Mouse (Mus musculus): ENCODE measurements around the gene Grin2d. TPM values are rescaled to one million over a fixed set of nuclear protein-coding genes. Genes with fewer than 3 reads are reported as not detected.

Gene Grin2d
- polyA plus RNA-seq, 1 experiment from 2014 or later: 0.15 TPM

DNA sequence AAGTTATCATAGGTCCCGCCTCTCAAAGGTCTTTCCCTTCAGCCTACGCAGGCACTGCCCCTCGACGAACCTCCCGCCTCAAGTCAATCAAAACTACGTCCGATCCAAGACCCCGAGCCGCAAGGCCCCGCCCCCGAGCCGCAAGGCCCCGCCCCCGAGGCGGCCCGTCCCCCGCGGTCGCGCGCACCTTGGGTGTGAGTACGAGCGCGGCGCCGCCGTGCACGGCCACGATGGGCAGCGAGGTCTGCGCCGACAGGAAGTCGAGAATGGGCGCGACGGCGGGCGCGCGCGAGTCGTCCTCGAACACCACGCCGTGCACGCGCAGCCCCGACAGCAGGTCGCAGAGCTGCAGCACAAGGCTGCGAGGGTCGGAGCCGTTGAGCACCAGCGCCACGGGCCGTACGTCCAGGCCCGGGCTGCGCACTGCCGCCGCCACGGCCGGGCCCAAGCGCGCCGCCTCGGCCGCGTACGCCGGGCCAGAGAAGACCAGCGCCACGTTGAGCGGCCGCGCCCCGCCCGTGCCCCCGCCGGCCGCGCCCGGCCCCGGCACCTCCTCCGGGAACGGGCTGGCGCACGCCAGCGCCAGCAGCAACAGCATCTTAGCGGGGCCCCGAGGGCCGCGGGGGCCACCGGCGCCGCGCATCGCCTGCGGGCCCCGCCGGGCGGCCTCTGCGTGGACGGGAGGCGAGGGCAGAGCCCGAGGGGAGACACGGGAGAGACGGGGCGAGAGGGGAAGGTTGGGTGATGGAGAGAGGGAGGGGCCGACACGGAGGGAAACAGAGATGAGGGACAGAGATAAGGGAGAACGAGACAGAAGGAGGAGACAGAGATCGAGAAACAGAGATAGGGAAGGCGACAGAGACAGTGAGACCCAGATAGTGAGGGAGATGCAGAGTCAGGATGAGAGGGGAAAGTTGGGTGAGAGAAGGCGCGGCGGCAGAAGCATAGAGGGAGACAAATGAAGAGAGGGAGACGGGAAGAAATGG, 12.0 kb downstream of the Grin2d start:
- H3K27me3 ChIP-seq (ENCODE audit: control insufficient read depth, insufficient read depth, low read length): peaks cover 33% of the 10 kb centered on the region
- peak overlapping the region; percentile 87 for H3K4me2 ChIP-seq (ENCODE audit: low read length)
- no peaks in the 10 kb centered on the region for H3K36me3 ChIP-seq (ENCODE audit: control insufficient read depth, insufficient read depth, low read length)
- 1% methylated on average over 112 of the region's 117 CpGs for WGBS
- H3K9ac ChIP-seq (ENCODE audit: low read length): peak overlapping the region; percentile 89
- no peaks in the 10 kb centered on the region for H3K9me3 ChIP-seq (ENCODE audit: control insufficient read depth, low read length)
- ATAC-seq (ENCODE audit: insufficient number of reproducible peaks, insufficient read depth, low FRiP score, low read depth): peak; percentile 59
- H3K4me3 ChIP-seq (ENCODE audit: control insufficient read depth in 1 of 2, insufficient read depth in 1 of 2, low read depth in 1 of 2, low read length in 2 of 2): peak overlapping the region; percentile 52 to 74
- H3K27ac ChIP-seq (replicated peaks in 1 of 2; ENCODE audit: control insufficient read depth in 1 of 2, insufficient read depth in 1 of 2, low read depth in 2 of 2, low read length in 2 of 2): peak overlapping the region in 1 of 2 experiments; percentile 44; a peak in 1 of 4 replicates
- peaks cover 21 to 39% of the 10 kb centered on the region in 2 experiments for H3K4me1 ChIP-seq (ENCODE audit: control insufficient read depth in 2 of 2, insufficient read depth in 2 of 2, low read length in 2 of 2)

DNA sequence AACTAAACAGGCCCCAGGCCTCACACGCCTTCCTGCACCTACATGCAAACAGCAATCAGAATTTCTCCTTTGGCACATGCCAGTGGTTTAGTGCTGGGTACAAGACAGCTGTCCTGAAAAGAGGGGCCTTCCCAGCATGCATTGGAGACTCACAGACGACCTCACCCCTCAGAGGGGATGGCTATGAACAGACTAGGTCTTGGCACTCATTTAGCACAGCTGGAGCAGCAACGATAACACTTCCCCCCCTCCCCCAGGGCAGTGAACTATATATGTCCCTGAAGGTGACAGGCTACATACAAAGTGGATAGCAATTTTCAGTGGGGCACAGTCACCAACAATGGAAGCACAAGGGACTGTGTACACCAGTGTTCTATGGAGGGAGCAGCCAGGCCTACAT, 13.7 kb downstream of the Grin2d start:
- no peak for ATAC-seq (ENCODE audit: insufficient number of reproducible peaks, insufficient read depth, low FRiP score, low read depth)

DNA sequence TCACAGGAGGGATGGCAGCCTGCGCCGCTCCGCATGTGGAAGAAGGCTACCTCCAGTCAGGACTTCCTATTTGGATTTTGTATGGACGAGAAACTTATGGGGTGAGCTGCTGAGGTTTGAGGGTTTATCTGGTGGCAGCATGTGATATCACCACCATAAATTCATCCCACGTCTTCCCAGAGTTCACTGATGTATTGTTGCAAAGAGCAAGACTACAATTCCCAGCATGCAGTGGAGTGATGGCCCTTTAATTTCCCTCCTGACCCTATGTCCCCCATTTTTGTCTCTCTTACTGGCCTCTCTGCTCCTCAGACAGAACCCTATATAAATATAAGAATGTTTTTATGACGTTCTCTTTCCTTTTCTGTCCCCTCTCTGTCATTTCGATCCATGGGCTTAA, 15.4 kb downstream of the Grin2d start:
- Histone ChIP-seq H3K4me1 (ENCODE audit: control insufficient read depth in 2 of 2, insufficient read depth in 2 of 2, low read length in 2 of 2) (peaks cover 9 to 14% of the 10 kb centered on the region in 2 experiments; a peak in 2 of 4 replicates), H3K36me3 (ENCODE audit: control insufficient read depth, insufficient read depth, low read length) (no peaks in the 10 kb centered on the region), H3K9me3 (ENCODE audit: control insufficient read depth, low read length) (no peaks in the 10 kb centered on the region), H3K4me2 (ENCODE audit: low read length) (no peak overlapping the region), H3K9ac (ENCODE audit: low read length) (no peak overlapping the region), H3K27me3 (ENCODE audit: control insufficient read depth, insufficient read depth, low read length) (peaks cover 22% of the 10 kb centered on the region), H3K27ac (replicated peaks in 1 of 2; ENCODE audit: control insufficient read depth in 1 of 2, insufficient read depth in 1 of 2, low read depth in 2 of 2, low read length in 2 of 2) (no peak overlapping the region), H3K4me3 (ENCODE audit: control insufficient read depth in 1 of 2, insufficient read depth in 1 of 2, low read depth in 1 of 2, low read length in 2 of 2) (no peak overlapping the region)
- 80% methylated on average over 7 of the region's 7 CpGs for WGBS
- no peak for ATAC-seq (ENCODE audit: insufficient number of reproducible peaks, insufficient read depth, low FRiP score, low read depth)

More for the DNA sequence above, 13.7 kb downstream of the Grin2d start:
- 54% methylated on average over 3 of the region's 3 CpGs for WGBS
- Histone ChIP-seq H3K27ac (replicated peaks in 1 of 2; ENCODE audit: control insufficient read depth in 1 of 2, insufficient read depth in 1 of 2, low read depth in 2 of 2, low read length in 2 of 2) (no peak overlapping the region), H3K9ac (ENCODE audit: low read length) (no peak overlapping the region), H3K4me2 (ENCODE audit: low read length) (no peak overlapping the region), H3K4me1 (ENCODE audit: control insufficient read depth in 2 of 2, insufficient read depth in 2 of 2, low read length in 2 of 2) (peaks cover 15 to 23% of the 10 kb centered on the region in 2 experiments), H3K27me3 (ENCODE audit: control insufficient read depth, insufficient read depth, low read length) (peaks cover 19% of the 10 kb centered on the region), H3K36me3 (ENCODE audit: control insufficient read depth, insufficient read depth, low read length) (no peaks in the 10 kb centered on the region), H3K4me3 (ENCODE audit: control insufficient read depth in 1 of 2, insufficient read depth in 1 of 2, low read depth in 1 of 2, low read length in 2 of 2) (no peak overlapping the region), H3K9me3 (ENCODE audit: control insufficient read depth, low read length) (no peaks in the 10 kb centered on the region)

DNA sequence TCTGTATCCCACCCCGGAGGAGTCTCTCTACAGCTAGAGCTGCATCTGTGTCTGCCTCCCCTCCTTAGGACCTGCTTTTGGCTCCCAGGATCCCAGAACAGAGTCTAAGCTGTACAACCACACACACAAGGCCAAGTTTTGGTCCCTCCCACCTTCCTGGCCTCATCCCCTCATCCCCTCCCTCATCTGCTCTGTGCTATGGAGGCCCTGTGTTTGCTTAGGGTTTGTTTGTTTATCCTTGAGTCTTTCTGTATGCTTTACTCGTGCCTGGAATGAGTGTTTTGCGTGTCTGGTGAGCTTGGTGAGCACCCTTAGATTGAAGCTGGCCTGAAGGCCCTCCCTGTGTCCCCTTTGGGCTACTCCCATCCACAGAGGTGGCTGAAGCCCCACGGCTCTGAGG, 19.2 kb downstream of the Grin2d start:
- 55% methylated on average over 4 of the region's 4 CpGs for WGBS
- no peak overlapping the region for H3K27ac ChIP-seq (replicated peaks in 1 of 2; ENCODE audit: control insufficient read depth in 1 of 2, insufficient read depth in 1 of 2, low read depth in 2 of 2, low read length in 2 of 2)
- H3K4me2 ChIP-seq (ENCODE audit: low read length): no peak overlapping the region
- H3K36me3 ChIP-seq (ENCODE audit: control insufficient read depth, insufficient read depth, low read length): no peaks in the 10 kb centered on the region
- no peaks in the 10 kb centered on the region for H3K9me3 ChIP-seq (ENCODE audit: control insufficient read depth, low read length)
- ATAC-seq (ENCODE audit: insufficient number of reproducible peaks, insufficient read depth, low FRiP score, low read depth): no peak
- no peak overlapping the region for H3K4me3 ChIP-seq (ENCODE audit: control insufficient read depth in 1 of 2, insufficient read depth in 1 of 2, low read depth in 1 of 2, low read length in 2 of 2)
- H3K27me3 ChIP-seq (ENCODE audit: control insufficient read depth, insufficient read depth, low read length): peaks cover 35% of the 10 kb centered on the region
- H3K4me1 ChIP-seq (ENCODE audit: control insufficient read depth in 2 of 2, insufficient read depth in 2 of 2, low read length in 2 of 2): peaks cover 0 to 9% of the 10 kb centered on the region in 2 experiments; a peak in 3 of 4 replicates
- no peak overlapping the region for H3K9ac ChIP-seq (ENCODE audit: low read length)

DNA sequence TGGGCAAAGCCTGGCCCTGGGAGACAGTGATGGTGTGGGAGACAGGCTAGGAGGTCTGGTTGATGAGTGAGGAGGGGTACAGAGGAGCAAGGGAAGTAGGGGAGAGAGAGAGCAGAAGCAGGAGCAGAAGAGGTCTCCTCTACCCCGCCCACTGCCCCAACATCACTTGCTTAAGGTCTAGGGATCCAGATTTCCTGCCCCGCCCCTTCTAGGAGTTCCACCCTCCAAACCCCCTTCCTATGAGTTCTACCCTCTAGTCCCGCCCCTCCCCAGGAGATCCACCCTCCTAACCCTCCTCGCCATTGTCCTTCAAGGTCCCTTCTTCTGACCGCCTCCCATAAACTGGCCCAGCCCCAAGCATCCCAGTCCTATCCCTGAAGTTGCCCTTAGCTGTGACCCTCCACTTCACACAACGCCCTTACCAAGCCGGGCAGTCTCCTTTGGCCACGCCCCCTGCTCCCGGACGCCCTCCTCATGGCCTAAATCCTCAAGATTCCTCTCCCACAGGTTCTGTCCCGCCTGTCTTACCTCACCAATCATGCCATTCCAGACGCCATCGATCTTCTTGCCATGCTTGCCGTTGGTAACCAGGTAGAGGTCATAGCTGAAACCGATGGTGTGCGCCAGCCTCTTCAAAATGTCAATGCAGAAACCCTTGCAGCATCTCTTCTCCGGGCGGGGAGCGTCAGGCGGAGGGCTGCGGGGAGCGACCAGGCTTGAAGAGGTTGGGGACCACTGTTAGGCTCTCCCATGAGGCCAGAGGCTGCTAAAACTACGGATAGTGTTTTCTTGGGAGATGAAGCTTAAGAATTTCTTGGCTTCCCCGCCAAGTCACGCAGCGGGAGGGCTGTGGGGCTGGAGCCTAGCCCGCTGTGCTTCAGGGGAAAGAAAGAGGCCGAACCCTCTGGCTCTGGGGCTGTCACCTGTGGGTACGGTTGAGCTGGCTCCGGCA, 21.0 kb downstream of the Grin2d start:
- Histone ChIP-seq H3K9me3 (ENCODE audit: control insufficient read depth, low read length) (no peaks in the 10 kb centered on the region), H3K27ac (replicated peaks in 1 of 2; ENCODE audit: control insufficient read depth in 1 of 2, insufficient read depth in 1 of 2, low read depth in 2 of 2, low read length in 2 of 2) (no peak overlapping the region), H3K27me3 (ENCODE audit: control insufficient read depth, insufficient read depth, low read length) (peaks cover 35% of the 10 kb centered on the region), H3K4me1 (ENCODE audit: control insufficient read depth in 2 of 2, insufficient read depth in 2 of 2, low read length in 2 of 2) (peaks cover 0 to 9% of the 10 kb centered on the region in 2 experiments; a peak in 3 of 4 replicates), H3K4me3 (ENCODE audit: control insufficient read depth in 1 of 2, insufficient read depth in 1 of 2, low read depth in 1 of 2, low read length in 2 of 2) (peak overlapping the region; percentile 37 to 39), H3K9ac (ENCODE audit: low read length) (peak overlapping the region; percentile 22), H3K4me2 (ENCODE audit: low read length) (peak overlapping the region; percentile 67), H3K36me3 (ENCODE audit: control insufficient read depth, insufficient read depth, low read length) (no peaks in the 10 kb centered on the region)
- 0 out of 2 replicates have a peak, but pooled peaks have one; percentile 7 for ATAC-seq (ENCODE audit: insufficient number of reproducible peaks, insufficient read depth, low FRiP score, low read depth)
- WGBS: under 1% methylated on average over 29 of the region's 30 CpGs

DNA sequence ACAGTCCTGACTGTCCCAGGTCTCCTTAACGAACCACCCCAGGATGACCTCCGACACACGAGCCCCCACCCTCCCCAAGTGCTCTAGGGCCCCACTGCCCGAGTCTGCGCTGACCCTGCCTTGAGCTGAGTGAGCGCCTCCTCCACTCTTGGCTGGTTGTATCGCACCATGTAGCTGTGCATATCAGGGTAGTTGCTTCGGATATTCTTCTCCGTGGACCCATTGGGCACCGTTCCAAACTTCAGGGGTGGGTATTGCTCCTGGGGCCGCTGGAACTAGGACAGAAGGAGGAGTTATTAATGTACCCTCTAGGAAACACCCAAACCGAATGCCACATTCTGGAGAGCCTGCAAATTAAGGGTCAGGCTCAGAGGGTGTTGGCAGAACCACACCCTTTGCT, 25.1 kb downstream of the Grin2d start:
- ATAC-seq (ENCODE audit: insufficient number of reproducible peaks, insufficient read depth, low FRiP score, low read depth): no peak
- no peak overlapping the region for H3K9ac ChIP-seq (ENCODE audit: low read length)
- H3K4me3 ChIP-seq (ENCODE audit: control insufficient read depth in 1 of 2, insufficient read depth in 1 of 2, low read depth in 1 of 2, low read length in 2 of 2): no peak overlapping the region
- H3K4me1 ChIP-seq (ENCODE audit: control insufficient read depth in 2 of 2, insufficient read depth in 2 of 2, low read length in 2 of 2): peaks cover 0 to 9% of the 10 kb centered on the region in 2 experiments; a peak in 3 of 4 replicates
- no peaks in the 10 kb centered on the region for H3K9me3 ChIP-seq (ENCODE audit: control insufficient read depth, low read length)
- peaks cover 26% of the 10 kb centered on the region for H3K27me3 ChIP-seq (ENCODE audit: control insufficient read depth, insufficient read depth, low read length)
- no peaks in the 10 kb centered on the region for H3K36me3 ChIP-seq (ENCODE audit: control insufficient read depth, insufficient read depth, low read length)
- no peak overlapping the region for H3K27ac ChIP-seq (replicated peaks in 1 of 2; ENCODE audit: control insufficient read depth in 1 of 2, insufficient read depth in 1 of 2, low read depth in 2 of 2, low read length in 2 of 2)
- no peak overlapping the region for H3K4me2 ChIP-seq (ENCODE audit: low read length)
- WGBS: 78% methylated on average over 12 of the region's 12 CpGs

DNA sequence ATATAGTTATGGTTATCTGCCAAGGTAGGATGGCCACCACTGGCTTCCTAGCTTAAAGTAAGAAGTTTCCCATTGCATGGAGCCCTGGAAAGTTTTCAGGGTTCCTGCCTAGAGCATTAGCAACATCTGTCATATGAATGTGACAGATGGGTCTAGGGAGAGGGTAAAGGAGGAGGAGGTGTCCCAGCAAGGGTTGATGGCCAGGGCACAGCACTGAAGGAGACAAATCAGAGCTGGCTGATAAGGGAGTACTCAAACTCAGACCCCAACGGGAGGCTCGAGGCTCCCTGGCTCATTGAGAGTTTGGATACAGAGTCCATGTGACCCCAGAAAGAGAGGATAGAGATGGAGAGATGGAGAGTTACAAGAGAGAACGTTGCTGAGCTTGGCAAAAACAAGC, 27.5 kb downstream of the Grin2d start:
- Histone ChIP-seq H3K9ac (ENCODE audit: low read length) (no peak overlapping the region), H3K4me3 (ENCODE audit: control insufficient read depth in 1 of 2, insufficient read depth in 1 of 2, low read depth in 1 of 2, low read length in 2 of 2) (no peak overlapping the region), H3K9me3 (ENCODE audit: control insufficient read depth, low read length) (no peaks in the 10 kb centered on the region), H3K4me2 (ENCODE audit: low read length) (no peak overlapping the region), H3K36me3 (ENCODE audit: control insufficient read depth, insufficient read depth, low read length) (no peaks in the 10 kb centered on the region), H3K27me3 (ENCODE audit: control insufficient read depth, insufficient read depth, low read length) (peaks cover 14% of the 10 kb centered on the region), H3K4me1 (ENCODE audit: control insufficient read depth in 2 of 2, insufficient read depth in 2 of 2, low read length in 2 of 2) (no peaks in the 10 kb centered on the region), H3K27ac (replicated peaks in 1 of 2; ENCODE audit: control insufficient read depth in 1 of 2, insufficient read depth in 1 of 2, low read depth in 2 of 2, low read length in 2 of 2) (no peak overlapping the region)
- 43% methylated on average over 3 of the region's 3 CpGs for WGBS
- ATAC-seq (ENCODE audit: insufficient number of reproducible peaks, insufficient read depth, low FRiP score, low read depth): no peak

Measured in heart, embryonic 14.5 days (tissue).